Mouse (Mus musculus) yolk sac, embryonic 10.5 days (tissue): Measurements from ENCODE around the gene Mrps23.

ENCODE experiments used
- DNase-seq: peaks from one replicate; pipeline ENCODE4 v3.0.0-alpha.2; 2017; ENCODE audit warnings: low spot score

Mrps23 gene

DNA sequence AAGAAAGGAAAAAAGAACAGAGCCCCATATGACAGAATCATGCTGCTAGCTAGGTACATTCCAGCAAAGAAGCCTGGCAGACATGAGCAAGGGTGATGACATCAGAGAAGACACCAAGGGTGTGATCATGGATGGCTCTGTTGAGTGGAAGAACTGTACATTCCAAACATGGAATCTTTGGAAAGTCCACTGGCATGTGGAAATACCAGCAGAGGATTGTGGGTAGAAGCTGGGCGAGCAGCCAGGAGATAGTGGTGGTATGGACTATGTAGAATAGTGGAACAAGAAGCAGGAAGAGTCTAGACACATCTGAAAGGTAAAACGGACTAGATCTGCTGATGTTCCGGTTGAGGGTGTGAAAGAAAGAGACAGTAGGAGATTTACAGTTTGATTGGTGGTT is 46.4 kb downstream of the Mrps23 start:
- DNase-seq = no peak

DNA sequence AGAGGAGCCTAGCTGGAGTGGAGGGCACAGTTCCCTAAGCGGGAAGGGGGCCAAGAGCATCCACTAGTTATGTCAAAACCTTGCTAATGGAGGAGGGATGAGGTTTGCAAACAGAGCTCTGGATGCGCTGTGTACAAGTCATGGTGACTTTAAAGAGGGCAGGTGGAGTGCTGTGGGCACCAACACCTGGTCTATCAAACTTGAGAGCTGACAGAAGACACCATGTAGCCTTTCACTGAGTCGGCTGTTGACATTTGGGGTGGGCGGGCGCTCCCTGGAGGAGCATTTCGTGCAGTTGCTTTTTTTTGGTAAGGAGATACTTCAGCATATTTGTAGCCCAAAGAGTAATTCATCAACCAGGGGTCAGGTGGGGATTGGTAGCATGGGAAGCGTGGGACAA is 47.1 kb downstream of the Mrps23 start:
- no peak for DNase-seq

DNA sequence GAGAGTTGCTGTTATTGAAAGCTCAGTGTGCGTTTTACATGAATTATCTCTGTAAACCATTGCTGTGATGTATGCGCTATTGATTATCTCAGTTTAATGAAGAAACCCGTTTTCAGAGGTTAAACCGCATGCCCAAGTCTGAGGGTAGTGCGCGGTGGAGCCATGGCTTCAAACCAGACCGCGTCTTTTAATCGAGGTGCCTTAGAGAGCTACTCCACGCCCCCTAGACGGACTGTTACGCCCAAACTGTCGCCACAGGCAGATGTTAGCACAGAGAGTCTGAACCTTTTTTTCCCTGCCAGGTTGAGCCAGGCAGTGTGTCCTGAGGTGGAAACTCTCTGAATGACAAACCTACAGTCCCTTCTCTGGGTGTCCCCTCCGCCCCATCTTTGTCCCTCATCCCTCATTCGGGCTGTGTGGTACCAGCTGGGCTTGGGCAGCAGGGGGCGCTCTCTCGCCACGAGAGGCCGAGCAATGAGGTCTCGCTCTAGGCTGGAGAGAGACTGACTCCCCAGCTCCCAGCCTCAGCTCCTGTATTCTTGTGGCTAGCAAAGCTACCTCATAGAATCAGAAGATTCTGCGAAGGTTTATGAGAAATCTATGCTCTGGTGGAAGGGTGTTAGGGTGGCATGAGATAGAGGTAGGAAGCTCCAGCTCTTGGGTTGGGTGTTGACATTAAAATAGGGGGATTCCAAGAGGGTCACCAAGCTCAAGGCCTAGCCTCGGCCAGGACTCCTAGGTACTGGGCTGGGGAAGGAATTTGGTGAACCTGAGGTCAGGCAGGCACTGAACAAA is 48.0 kb downstream of the Mrps23 start:
- DNase-seq = peak; percentile 70

DNA sequence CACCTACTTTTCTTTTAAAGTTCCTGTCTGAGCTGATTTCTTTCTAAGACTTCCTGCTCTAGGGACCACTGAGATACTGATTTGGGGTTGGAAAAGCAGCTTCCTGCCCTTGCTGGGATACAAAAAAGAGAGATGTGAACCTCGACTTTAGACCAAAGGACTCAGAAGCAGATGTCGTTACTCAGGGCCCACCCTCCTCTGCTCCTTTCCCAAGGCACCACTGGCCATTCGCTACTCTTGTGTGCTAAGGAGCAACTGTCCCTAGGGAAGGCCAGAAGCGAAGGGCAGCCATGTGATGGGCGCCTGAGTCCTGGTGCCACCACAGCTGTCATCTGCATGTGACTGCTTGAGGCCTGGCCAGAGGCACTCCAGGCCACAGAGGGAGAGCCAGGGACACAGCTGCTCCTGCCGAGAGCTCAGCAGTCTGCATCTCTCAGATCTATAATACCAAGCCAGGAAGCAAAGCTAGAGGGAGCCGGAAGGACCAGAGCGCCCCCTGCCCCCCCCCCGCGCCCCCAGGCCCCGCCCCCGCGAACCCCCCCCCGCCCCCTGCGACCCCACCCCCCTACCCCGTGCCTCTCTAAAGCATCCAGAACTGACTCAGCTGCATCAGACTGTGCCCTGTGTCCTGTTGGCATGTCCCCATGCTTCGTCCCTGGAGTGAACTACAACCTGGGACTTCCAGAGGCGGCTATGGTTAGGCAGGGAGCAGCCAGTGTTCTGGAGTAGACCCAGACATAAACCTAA is 48.8 kb downstream of the Mrps23 start:
- DNase-seq = no peak

DNA sequence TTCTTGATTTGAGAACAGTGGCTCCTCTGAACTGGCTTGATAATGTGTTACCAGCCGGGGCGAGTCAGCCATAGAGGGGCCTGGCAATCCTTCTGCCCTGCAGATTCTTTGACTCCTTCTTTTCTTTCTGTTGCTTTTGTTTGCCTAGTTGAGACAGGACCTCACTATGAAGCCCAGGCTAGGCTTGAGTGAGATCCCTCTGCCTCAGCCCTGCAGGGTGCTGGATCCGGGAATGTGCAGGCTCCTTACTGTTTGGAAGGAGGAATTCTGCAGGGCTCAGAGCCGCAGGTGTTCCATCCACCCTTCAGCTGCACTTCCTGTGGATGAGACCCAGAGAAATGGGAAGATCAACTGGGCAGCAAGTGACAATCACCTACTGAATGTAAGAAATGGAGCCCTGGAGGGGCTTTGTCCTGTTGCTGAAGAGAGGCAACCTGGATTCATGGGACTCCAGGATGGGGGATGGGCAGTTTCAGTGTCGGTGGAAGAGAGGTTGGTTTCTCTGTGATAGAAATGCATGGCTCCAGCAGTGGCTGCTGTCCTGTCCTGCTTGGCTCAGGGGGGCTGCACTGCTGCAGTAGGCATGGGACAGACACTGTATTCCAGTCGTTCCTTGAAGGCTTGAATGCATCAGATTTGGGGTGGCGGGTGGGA is 49.5 kb downstream of the Mrps23 start:
- no peak for DNase-seq

DNA sequence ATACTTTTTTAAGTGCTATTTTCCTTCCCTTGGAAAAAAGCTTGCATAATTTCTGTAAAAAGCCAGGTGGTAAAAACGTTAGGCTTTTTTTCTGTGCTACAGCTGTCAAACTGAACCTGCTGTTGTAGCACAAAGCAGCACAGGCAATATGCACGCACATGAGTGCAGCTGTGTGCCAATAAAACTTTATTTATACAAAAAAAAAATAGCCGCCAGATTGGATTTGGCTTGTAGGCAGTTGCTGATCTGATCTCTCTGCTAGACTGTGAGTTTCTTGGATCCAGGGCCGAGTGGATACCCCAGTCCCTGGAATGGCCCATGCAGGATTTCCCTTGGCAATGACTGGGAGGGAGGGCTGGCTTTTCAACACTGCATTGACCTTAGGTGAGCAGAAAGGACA is 53.5 kb downstream of the Mrps23 start:
- no peak for DNase-seq

DNA sequence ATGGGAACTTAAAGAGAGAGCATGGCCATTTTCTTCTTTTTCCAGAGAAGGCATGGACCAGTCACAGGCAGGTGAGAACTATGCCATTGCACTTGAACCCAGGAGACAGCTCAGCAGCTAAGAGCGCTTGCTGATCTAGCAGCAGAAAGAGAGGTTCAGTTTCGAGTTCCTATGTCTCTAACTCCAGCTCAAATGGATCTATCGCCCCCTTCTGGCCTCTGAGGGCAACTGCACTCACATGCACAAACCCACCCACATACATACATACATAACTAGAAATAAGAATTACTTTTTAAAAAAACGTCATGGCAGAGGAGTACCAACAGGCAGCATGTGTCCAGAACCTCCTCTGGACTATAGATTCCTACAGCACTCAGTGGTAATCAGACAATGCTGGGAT is 54.0 kb downstream of the Mrps23 start:
- no peak for DNase-seq

DNA sequence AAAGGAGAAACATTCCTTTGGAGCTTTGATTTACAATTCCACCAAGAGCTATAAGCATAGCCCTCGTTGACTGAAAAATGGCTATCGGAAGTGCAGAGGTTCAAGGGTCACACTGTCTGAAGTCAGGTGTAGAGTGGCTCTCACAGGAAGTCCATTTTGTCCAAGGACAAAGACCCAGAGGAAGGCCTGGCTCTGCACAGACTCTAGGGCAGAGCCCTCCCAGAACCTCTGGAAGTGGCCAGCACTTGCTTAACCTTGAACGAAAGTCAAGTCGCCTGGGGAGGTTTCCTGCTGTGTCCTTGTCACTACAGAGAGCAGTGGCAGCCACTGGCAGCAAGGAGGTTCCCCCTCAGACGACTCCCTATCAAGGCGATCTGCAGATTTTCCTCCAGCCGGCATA is 56.3 kb downstream of the Mrps23 start:
- no peak for DNase-seq
